Mouse (Mus musculus): Measurements from ENCODE around the gene Irgm2.
"Not testable (repeated sequence)": the region's sequence is repeated elsewhere in the genome, so short reads cannot be mapped to it uniquely, and the experiment has no call there.

Irgm2 gene

GRCm38 (mm10) chr11:58214391-58215048 is 15.1 kb downstream of the Irgm2 start:
- peak; percentile 87 for DNase-seq

GRCm38 (mm10) chr11:58215049-58215430 is 15.6 kb downstream of the Irgm2 start:
- DNase-seq = not testable (repeated sequence)

- DNase-seq = no peak
These were observed 16.4 kb downstream of the Irgm2 start for GRCm38 (mm10) chr11:58215814-58216213.

- no peak for DNase-seq
These were observed 17.4 kb downstream of the Irgm2 start for GRCm38 (mm10) chr11:58216823-58217222.

DNA sequence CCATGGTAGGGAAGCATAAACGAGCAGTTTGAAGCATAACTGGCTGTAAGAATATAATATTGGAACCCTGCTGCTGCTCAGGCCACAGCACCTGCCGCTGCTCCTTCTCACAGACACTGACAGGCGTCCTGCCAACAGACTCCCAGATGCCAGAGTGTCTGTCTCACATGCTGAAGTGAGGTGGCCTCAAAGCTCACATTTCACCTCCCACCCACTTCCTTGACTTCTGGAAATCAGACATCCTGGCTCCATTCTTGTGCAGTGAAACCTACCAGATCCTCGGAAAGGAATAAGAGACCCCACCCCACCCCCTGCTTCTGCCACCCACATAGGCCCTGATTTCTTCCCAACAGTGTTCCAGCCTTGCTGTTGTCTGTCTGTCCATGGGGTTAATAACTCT is 24.3 kb downstream of the Irgm2 start:
- no peak for DNase-seq

DNA sequence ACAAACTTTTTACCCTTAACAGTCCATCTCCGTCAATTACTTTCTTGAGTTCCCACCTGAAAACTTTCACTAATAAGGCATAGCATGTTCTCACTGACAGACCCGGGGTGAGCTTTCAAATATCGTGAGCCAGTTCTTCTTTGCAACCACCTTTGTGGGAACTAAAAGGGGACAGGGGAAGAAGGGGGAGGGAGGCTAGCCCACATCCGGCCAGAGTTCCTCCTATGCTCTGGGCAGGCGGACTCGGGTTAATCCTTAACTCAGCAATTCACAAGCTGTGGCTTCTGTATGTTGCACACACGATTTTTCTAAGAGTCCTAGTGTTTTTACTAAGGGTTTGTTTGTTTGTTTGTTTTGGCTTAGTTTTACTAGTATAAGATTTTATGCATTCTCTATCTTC is 24.9 kb downstream of the Irgm2 start:
- peak; percentile 31 for DNase-seq

DNA sequence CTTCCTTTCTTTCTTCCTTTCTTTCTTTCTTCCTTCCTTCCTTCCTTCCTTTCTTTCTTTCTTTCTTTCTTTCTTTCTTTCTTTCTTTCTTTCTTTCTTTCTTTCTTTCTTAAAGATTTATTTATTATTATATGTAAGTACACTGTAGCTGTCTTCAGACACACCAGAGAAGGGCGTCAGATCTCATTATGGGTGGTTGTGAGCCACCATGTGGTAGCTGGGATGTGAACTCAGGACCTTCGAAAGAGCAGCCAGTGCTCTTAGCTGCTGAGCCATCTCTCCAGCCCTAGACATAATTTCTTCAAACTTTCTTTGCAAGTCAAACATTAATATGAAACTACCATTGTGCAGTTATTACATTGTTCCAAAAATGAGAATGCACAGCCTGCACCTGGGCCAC is 25.5 kb downstream of the Irgm2 start:
- DNase-seq = not testable (repeated sequence)

GRCm38 (mm10) chr11:58225655-58226054 is 26.2 kb downstream of the Irgm2 start:
- DNase-seq = peak; percentile 80

GRCm38 (mm10) chr11:58226425-58226824 is 27.0 kb downstream of the Irgm2 start:
- DNase-seq = no peak

- not testable (repeated sequence) for DNase-seq
These were observed 28.6 kb downstream of the Irgm2 start for GRCm38 (mm10) chr11:58228021-58228420.

- no peak for DNase-seq
These were observed 31.0 kb downstream of the Irgm2 start for GRCm38 (mm10) chr11:58230396-58230910.

DNA sequence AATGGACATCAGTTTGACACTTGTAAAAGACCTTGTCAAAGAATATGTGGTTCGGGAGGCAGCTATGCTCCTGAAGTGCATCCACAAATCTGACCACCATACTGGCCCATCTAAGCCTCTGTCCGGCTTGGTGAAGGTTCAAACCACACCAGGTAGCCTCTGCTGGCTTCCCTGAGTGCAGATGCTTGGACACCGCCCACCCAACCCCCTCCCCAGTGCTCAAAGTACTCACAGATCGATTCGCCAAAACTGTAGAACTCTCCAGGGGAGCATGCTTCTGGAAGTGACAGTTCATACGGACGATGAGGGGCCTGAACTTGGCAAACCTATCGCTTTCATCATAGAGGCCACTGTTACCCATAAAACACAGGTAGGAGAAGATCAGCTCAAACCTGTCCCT is 31.7 kb downstream of the Irgm2 start:
- DNase-seq = no peak

DNA sequence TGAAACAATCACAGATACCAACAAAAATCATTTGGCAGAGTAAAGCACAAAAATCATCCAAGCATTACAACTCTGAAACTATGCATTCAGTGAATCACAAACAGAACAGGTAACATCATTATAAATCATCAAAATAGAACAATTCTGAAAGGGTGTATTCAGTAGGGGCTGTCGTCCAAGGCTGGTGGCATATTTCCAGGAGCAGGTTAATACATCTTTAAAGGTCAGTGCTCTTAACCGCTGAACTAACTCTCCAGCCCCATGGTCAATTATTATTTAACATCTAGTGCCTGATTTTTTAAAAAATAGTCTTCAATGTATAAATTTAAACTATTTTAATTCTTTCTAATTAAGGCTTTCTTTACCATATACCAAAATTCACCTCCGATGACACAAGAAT is 35.1 kb downstream of the Irgm2 start:
- DNase-seq = not testable (repeated sequence)

DNA sequence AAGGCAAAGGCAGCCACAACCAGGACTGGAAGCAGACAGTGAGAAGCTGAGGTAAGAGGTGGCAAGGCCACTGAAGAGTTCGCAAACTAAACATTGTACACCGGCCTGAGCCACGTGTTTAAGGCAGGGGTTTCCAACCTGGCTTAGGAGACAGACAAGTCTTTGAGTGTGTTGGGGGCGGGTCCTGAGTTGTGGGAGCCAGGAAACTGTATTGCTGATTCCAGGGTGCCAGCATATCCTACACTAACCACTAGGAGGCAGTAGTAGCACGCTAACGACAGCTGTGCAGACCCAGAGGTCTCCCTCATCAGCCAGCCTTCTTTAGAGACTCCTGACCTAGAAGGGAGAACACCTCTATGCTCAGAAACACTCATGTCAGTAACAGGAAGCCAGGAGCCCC is 35.7 kb downstream of the Irgm2 start:
- peak; percentile 38 for DNase-seq

- peak; percentile 57 for DNase-seq
These were observed 39.7 kb downstream of the Irgm2 start for GRCm38 (mm10) chr11:58238840-58239791.

DNA sequence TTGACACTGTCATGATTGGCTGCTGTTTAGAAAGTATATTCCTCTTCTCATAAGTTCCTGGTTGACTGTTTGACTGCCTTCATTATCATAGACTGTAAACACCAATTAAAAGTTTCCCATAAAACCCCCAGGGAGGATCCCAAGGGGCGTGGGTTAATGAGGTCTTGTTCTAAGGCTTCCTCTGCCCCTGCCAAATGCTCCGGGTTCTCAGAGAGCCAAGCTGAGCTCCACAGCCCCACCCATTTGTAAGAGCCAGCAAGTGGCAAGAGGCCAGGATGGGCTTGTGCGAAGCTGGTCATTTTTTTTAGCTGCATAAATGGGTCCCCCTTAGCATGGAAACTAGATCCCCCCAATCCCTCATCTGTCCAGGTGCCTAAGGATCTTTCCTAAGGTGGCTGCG is 47.9 kb downstream of the Irgm2 start:
- DNase-seq = peak; percentile 22

DNA sequence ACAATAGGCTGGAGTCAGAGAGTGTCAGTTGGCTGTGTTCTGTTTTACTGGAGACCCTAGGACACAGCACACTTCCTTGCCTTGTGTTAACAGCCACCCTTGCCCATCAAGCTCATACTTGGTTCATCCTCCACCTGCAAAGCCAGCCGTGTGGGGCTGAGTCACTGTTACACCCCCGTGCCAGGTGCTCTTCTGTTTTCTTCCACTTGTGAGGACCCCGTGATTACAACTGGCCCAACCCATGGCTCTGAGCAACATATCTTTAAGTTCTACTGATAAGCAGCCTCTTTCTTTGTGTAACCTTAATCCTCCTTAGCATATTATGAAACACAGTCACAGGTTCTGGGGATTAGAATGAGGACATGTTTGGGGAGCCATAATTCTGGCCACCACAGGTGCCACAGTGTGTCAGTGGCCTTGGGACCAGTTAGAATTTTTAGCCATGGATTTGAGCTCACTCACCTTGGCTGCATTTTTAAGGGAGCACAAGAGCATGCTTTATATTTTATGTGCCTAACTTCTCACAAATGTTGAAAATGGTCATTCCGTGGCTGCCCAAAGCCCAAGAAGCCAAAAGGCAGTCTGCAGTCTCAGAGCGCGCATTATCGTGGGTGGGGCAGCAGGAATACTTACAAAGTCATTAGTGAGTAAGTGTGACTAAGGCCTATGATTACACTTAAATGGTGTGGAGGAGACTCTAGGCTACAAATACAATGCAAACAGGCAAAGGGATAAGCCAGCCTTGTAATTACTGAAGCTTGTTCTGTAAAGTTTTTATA is 50.0 kb downstream of the Irgm2 start:
- no peak for DNase-seq

- DNase-seq = no peak
These were observed 51.1 kb downstream of the Irgm2 start for GRCm38 (mm10) chr11:58250550-58250949.

- DNase-seq = no peak
These were observed 55.0 kb downstream of the Irgm2 start for GRCm38 (mm10) chr11:58254411-58254810.

GRCm38 (mm10) chr11:58257816-58258215 is 58.4 kb downstream of the Irgm2 start:
- no peak for DNase-seq

DNA sequence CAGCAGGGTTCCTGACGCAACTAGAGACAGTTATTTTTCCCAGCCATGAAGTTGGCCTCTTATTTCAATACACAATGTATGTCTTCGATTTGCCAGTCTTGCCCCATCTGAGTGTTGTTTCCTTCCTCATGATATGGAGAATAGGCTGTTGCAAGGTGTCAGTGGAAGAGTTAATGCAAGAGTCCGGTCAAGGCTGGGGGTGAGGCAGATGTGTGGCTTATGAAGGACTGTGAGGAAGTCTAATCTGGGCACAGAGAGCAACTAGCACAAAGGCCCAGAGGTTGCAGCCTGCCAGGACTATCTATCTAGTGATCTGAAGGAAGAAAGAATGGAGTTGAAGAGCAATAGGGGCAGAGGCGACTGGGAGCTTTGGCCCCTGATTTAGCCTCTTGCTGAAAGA is 60.7 kb downstream of the Irgm2 start:
- DNase-seq = no peak

DNA sequence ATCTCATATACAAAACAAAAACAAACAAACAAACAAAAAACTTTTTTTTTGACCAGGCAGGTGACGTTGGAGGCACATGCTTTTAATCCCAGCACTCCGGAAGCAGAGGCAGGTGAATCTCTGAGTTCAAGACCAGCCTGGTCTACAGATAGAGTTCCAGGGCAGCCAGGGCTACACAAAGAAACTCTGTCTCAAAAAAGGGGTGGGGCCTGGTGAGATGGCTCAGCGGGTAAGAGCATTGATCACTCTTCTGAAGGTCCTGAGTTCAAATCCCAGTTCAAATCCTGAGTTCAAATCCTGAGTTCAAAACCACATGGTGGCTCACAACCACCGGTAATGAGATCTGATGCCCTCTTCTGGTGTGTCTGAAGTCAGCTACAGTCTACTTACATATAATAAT is 62.4 kb downstream of the Irgm2 start:
- no peak for DNase-seq

DNA sequence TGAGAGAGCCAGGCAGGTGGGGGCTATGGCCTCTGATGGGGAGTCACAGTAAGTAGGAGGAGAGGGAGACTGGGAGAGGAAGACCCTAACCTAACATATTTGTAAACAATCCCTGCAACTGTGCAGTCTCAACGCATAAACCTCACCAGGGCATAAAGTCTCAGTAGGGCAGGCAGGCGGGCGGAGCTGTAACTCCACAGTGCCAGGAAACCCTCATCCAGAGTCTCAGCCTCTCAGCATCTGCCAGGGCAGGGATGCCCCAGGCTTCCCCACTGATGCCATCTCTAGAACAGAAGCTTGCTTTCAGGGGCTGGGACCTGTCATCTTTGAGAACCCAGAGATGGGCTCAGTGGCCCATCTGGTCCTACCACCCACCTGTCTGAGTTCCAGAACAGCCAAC is 62.9 kb downstream of the Irgm2 start:
- DNase-seq = no peak
